Mouse (Mus musculus) ES-Bruce4 (cell line): ENCODE measurements at regions not wholly inside any gene's neighbourhood (a gene's known extent, or its start where the extent isn't known, plus 50 kb on each side); places are given as distances from the start of the nearest gene placed in this dataset.

Experiments
- CTCF ChIP-seq: IDR thresholded peaks from one replicate; pipeline ENCODE4 v1.8.1; 2011; ENCODE audit warnings: low read depth, low read length
- POLR2A ChIP-seq: IDR thresholded peaks from one replicate; pipeline ENCODE4 v1.8.1; 2011; ENCODE audit warnings: low read length; ENCODE audit not compliant: insufficient read depth

- no peak for TF ChIP-seq POLR2A
- TF ChIP-seq CTCF: no peak
These were observed 86.9 kb upstream of the Irx2 start for GRCm38 (mm10) chr13:72541706-72542105.
